Mouse (Mus musculus) neural tube, embryonic 11.5 days (tissue): ENCODE measurements around the gene Dlk1. TPM values are rescaled to one million over a fixed set of nuclear protein-coding genes. Genes with fewer than 3 reads are reported as not detected.

Experiments
- ATAC-seq: fragments of 200-750 bp; cut with Nextera tagmentation; 2 replicates; pipeline ENCODE4 v1.8.0; 2017; ENCODE audit warnings: moderate number of reproducible peaks, mild to moderate bottlenecking, moderate TSS enrichment, moderate library complexity; ENCODE audit not compliant: insufficient read depth, low FRiP score, low TSS enrichment
- DNase-seq: peaks from one replicate; pipeline ENCODE4 v3.0.0-alpha.2; 2015; ENCODE audit warnings: low spot score
- H3K27ac ChIP-seq: fragments of 300-500 bp; sonication (generic); 2 replicates; pipeline ENCODE4 v1.5.1; 2014; ENCODE audit warnings: low read depth, mild to moderate bottlenecking, low read length
- H3K27me3 ChIP-seq: fragments of 300-500 bp; sonication (generic); 2 replicates; pipeline ENCODE4 v1.6.1; 2014; ENCODE audit warnings: mild to moderate bottlenecking, low read length, mixed read lengths; ENCODE audit not compliant: control insufficient read depth, insufficient read depth
- H3K36me3 ChIP-seq: fragments of 300-500 bp; sonication (generic); 2 replicates; pipeline ENCODE4 v1.6.1; 2014; ENCODE audit warnings: mild to moderate bottlenecking, low read length, moderate library complexity, mixed read lengths; ENCODE audit not compliant: control insufficient read depth, insufficient read depth
- H3K4me1 ChIP-seq: fragments of 300-500 bp; sonication (generic); 2 replicates; pipeline ENCODE4 v1.6.1; 2014; ENCODE audit warnings: low read length, mixed read lengths; ENCODE audit not compliant: control insufficient read depth, insufficient read depth
- H3K4me2 ChIP-seq: fragments of 300-500 bp; sonication (generic); 2 replicates; pipeline ENCODE4 v1.6.1; 2014; ENCODE audit warnings: low read depth, mild to moderate bottlenecking, moderate library complexity
- H3K4me3 ChIP-seq: fragments of 300-500 bp; sonication (generic); 2 replicates; pipeline ENCODE4 v1.5.1; 2014; ENCODE audit warnings: low read depth, low read length
- H3K9ac ChIP-seq: fragments of 300-500 bp; sonication (generic); 2 replicates; pipeline ENCODE4 v1.6.1; 2014; ENCODE audit warnings: mild to moderate bottlenecking, low read length
- H3K9me3 ChIP-seq: fragments of 300-500 bp; sonication (generic); 2 replicates; pipeline ENCODE4 v1.6.1; 2016; ENCODE audit warnings: low read length; ENCODE audit not compliant: control insufficient read depth
- WGBS: fragments of 180-500 bp; shearing (Covaris S2); extraction: QIAGEN DNeasy Blood & Tissue Kit; methylation state at CpG from one replicate; pipeline ENCODE4 v1.1.7; 2014; 5-methylcytosine and 5-hydroxymethylcytosine counted together
- polyA plus RNA-seq: library from polyadenylated mRNA; unstranded; fragments of >200 nt; fragmentation: Nextera tagmentation; extraction: Ambion mirVana; gene quantifications from 2 replicates; pipeline ENCODE4 v1.2.1, GENCODE M21; 2014

Dlk1 gene
- polyA plus RNA-seq, 1 experiment from 2014 or later: 112 TPM

DNA sequence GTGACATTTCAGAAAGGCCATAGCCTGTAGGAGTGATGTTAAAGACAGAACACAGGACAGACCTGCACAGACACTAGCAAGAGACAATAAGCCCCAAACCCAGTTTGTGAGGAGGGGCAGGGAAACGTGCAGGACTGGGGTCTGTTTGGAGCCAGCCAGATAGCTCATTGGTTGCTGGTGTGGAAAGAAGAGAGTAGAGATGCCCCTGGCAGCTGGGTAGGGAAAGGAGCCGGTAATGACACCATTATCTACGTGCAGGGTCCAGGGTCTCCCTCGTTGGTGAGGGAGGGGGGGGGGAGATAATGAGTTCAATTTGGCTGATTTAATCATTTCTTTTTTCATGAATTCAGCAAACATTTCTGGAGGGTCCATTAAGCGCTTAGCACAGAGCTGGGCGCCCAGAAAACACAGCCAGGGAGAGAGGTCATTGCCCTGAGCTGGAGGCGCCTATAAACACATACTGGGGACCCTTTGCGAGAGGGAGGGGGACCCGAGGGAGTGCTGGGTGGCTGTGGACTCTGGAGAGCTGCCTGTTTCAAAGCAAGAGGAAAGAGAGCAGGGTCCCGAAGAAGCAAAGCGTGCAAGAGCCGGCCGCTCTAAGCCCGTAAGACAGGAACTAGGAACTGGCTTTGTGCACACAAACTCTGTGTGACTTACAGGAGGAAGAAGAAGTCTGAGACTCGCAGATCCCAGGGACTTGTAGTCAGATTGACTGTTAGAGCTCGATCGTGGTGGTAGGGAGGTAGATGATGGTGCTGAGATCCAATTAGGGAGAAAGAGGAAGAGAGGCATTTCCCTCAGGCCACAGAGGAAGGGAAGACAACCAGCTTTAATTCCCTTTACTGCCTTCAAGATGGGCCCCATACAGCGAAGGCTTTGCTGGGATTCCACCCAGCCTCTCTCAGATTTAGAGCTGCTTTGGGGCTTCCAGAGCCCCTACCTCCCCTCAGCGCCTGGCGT, 56.2 kb downstream of the Dlk1 start:
- Histone ChIP-seq H3K27ac (peak overlapping the region; percentile 44; the same call in 1 of the 2 replicates), H3K4me2 (peak overlapping the region; percentile 7; the same call in 1 of the 2 replicates), H3K4me1 (peaks cover 15% of the 10 kb centered on the region), H3K9me3 (no peaks in the 10 kb centered on the region), H3K27me3 (no peaks in the 10 kb centered on the region), H3K4me3 (no peak overlapping the region), H3K9ac (peak overlapping the region; percentile 37; the same call in 1 of the 2 replicates), H3K36me3 (no peaks in the 10 kb centered on the region)
- no peak for DNase-seq
- no peak for ATAC-seq
- WGBS: 19% methylated on average over 20 of the region's 20 CpGs

GRCm38 (mm10) chr12:109509531-109510137, 57.0 kb downstream of the Dlk1 start:
- DNase-seq: no peak
- Histone ChIP-seq H3K9ac (peak overlapping the region; percentile 37; the same call in 1 of the 2 replicates), H3K36me3 (no peaks in the 10 kb centered on the region), H3K4me2 (peak overlapping the region; percentile 7; the same call in 1 of the 2 replicates), H3K4me1 (peaks cover 15% of the 10 kb centered on the region), H3K27ac (peak overlapping the region; percentile 44; the same call in 1 of the 2 replicates), H3K9me3 (no peaks in the 10 kb centered on the region), H3K4me3 (no peak overlapping the region), H3K27me3 (no peaks in the 10 kb centered on the region)
- ATAC-seq: no peak; the same call in 1 of the 2 replicates
- 23% methylated on average over 9 of the region's 9 CpGs for WGBS

DNA sequence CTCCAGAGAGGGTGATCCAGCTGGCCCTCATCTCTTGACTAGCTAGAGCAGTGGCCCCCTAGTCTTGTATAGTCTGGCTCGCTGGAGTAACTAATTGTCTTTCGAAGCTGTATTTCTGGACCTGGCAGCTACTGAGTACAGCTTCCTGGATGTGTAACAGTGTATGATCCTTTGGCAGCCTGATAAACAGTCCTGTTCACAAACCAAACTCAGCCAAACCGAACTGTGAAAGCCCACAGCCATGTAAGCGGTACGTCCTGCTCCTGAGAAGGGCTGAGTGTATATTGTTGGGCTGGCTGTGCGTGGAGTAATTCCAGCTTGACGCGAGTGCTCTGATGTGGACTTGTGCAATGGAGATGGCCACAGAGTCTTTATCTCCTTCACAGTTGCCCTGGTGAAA, 57.6 kb downstream of the Dlk1 start:
- ATAC-seq: no peak
- no peaks in the 10 kb centered on the region for H3K36me3 ChIP-seq
- H3K27me3 ChIP-seq: no peaks in the 10 kb centered on the region
- H3K4me2 ChIP-seq: no peak overlapping the region
- H3K4me1 ChIP-seq: peaks cover 15% of the 10 kb centered on the region
- no peaks in the 10 kb centered on the region for H3K9me3 ChIP-seq
- H3K9ac ChIP-seq: no peak overlapping the region
- H3K27ac ChIP-seq: no peak overlapping the region
- no peak for DNase-seq
- 91% methylated on average over 8 of the region's 8 CpGs for WGBS
- no peak overlapping the region for H3K4me3 ChIP-seq

- H3K27me3 ChIP-seq: no peaks in the 10 kb centered on the region
- H3K4me3 ChIP-seq: no peak overlapping the region
- ATAC-seq (no peak), DNase-seq (no peak)
- H3K27ac ChIP-seq: no peak overlapping the region
- 83% methylated on average over 8 of the region's 8 CpGs for WGBS
- H3K9me3 ChIP-seq: no peaks in the 10 kb centered on the region
- H3K4me1 ChIP-seq: peaks cover 15% of the 10 kb centered on the region
- H3K36me3 ChIP-seq: no peaks in the 10 kb centered on the region
- no peak overlapping the region for H3K9ac ChIP-seq
- no peak overlapping the region for H3K4me2 ChIP-seq
Observed at GRCm38 (mm10) chr12:109511456-109511855, 58.8 kb downstream of the Dlk1 start.

DNA sequence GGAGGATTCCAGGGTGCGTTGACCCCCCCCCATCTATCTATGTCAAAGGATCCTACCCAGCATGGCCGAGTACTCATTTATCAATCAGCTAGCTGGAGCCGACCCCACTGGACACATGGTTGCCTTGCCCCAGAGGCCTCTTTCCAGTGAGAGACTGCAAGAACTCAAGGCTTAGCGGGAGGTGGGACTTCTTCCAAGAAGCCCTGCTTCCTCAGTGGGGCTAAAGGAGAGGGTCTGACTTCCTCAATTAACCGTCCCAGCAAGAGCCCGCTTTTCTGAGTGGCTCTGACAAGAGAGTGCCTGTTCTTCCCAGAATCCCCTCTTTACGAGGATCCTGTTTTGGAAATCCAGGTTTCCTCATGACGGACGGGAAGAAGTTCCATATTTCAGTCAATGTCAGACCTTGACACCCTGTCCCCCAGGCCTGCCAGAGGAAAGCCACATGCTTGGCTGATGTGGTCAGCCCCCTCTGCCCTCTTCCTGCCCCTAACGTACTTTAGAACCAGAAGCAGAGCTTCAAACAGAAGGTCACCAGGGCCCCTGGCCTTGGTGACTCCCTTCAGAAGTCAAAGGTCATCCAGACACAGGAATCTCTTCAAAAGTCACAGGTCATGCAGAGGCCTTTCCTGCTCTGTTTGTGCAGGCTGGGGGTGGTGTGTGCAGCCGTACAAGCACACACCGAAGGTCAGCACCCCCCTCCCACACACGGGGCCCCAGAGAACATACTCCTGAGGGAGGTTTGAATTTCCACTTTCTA, 59.7 kb downstream of the Dlk1 start:
- ATAC-seq (no peak), DNase-seq (no peak)
- Histone ChIP-seq H3K4me2 (no peak overlapping the region), H3K4me3 (no peak overlapping the region), H3K36me3 (no peaks in the 10 kb centered on the region), H3K9ac (0 out of 2 replicates have a peak overlapping the region, but pooled peaks have one; percentile 10), H3K27me3 (no peaks in the 10 kb centered on the region), H3K4me1 (peaks cover 15% of the 10 kb centered on the region), H3K27ac (no peak overlapping the region), H3K9me3 (no peaks in the 10 kb centered on the region)
- 22% methylated on average over 13 of the region's 13 CpGs for WGBS

Other genes starting within 250 kb of the Dlk1 start
- gene Rtl1, start 147.5 kb downstream of the Dlk1 start, polyA plus RNA-seq: 1.0 and 1.1 TPM in 2 replicates